Mouse (Mus musculus) megakaryocyte, adult 5-6 weeks (primary cell): ENCODE measurements around the gene Zbtb3. TPM values are rescaled to one million over a fixed set of nuclear protein-coding genes. Genes with fewer than 3 reads are reported as not detected.
A peak's percentile ranks its signal among the peaks of the same experiment; 100 is the strongest.

ENCODE experiments used
- ATAC-seq: 2 replicates; pipeline ENCODE4 v1.8.0; 2016; ENCODE audit warnings: mild to moderate bottlenecking, inconsistent platforms; ENCODE audit not compliant: poor library complexity, severe bottlenecking
- total RNA-seq, 2 experiments: library from RNA; stranded (forward) in 1 of 2; stranded (reverse) in 1 of 2; fragments of 153-499, 151-499 nt in 1 of 2; fragments of 221-1000, 200-1000 nt in 1 of 2; gene quantifications; 2 replicates each; pipeline versions ENCODE4 v1.2.3 to v1.2.4; 2015 to 2017

Zbtb3 gene
- total RNA-seq (2015) (0.62 and 2.3 TPM in 2 replicates), total RNA-seq (2017) (1.8 and 2.5 TPM in 2 replicates)

DNA sequence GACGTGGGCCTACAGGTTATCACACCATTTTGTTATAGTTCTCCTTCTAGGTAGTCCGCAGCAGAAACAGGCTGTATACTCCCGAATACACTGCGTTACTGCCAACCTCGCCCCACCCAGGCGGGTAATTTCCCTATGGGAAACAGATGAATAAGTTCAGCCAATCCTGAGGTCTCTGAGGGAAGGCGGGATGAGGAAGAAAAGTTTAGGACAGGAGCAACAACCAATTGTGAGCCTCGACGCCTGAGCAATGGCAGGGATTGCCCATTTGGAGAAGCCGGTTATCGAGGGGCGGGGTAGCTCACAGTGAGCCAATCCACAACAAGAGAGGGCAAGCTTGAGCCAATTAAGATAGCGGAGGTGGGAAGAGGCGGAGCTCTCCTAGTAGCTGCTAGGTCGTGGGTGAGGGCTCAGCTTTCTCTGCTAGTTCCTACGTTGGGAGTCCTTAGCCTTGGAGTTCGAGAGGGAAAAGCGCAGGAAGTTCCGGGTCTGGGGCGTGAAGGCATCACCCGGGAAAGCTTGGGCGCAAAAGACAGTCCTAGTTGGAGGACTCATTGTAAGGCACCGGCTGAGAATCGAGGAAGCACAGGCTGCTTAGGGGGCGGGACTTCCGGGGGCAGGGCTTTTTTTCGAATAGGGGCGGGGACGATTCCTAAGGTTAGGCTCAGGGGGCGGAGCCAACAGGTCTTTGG lies at the start of gene Zbtb3:
Gene Zbtb3, plus strand, starts transcription at position 426 of the 692 bp plus-strand sequence.
- peak; percentile 90 for ATAC-seq

DNA sequence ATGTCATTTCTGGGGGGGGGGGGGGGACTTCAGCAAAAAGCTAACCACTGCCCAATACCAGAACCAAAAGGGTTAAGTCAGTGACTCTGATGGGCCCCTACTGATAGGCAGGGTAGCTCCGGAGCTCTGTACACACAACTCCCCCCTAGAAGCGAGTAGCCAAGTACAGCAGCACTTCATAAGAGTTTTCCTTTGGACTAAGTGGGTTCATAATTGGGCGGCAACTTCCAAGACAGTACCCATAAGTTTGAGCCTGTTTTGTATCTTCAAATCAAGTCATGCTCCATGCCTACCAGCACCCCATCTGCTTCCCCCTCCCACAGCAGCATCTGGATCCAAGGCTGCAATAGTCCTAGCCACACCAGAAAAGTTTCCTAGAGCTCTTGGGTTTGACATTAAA lies 46.7 kb upstream of the Zbtb3 start:
- no peak for ATAC-seq

DNA sequence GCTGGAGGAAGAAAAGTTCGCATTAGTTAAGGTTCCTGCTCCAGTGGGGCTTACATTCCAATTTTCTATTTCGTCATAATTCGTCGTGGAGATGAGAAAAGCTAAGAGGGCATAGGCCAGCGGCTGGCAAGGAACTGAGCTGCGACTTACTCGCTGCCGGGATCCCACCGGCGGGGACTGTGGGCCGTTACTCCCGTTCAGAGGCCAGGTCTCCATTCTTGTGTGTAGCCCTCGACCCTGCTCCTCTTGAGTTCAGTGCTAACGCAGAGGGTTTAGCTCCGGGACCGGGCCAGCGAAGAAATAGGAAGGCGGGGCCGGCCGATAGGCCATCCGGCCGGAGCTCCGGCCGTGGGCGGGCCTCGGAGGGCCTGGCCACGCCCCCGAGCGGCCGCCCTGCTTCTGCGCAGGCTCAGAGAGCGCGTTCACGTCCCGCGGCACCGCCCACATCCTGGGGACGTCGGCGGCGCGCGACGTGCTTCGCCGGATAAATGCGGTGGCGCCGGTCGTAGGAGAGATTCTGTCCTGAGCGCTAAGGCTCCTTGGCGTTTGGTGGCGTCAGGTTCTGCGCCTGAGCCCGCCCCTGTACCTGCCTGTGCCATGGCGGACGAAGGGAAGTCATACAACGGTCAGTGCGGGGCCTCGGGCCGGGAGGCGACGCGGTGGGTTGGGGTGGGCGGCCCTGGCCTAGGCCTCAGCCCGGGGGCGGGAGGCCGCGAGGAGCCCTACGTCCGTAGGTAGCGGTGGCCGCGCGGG lies 45.5 kb upstream of the Zbtb3 start, which contains the start of gene Nxf1:
Gene Nxf1, plus strand, starts transcription at position 439 of the 753 bp plus-strand sequence.
- peak; percentile 96 for ATAC-seq

DNA sequence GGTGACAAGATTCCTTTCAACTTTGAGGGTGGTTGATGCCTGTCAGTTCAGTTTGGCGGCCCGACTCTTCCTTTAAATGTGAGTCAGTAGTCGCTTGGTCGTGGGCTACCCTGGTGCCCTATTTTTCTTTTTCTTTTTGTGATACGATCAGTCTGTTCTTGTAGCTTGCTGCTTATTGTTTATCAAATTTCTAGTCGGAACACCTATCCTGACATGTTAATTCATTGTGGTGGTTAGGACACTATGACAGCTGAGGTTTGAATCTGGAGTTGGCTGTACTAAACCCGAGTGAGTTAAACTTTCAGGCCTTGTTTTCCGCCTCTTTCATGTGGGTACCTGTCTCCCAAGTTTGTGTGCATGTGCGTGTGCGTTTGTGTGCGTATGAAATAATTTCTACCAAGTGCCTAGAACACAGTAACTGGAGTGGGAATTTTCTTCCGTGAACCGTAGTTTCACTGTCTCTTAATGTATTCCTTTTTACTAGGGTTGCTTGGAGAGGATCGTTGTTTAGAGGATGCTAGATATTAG lies 44.8 kb upstream of the Zbtb3 start:
- ATAC-seq = no peak

DNA sequence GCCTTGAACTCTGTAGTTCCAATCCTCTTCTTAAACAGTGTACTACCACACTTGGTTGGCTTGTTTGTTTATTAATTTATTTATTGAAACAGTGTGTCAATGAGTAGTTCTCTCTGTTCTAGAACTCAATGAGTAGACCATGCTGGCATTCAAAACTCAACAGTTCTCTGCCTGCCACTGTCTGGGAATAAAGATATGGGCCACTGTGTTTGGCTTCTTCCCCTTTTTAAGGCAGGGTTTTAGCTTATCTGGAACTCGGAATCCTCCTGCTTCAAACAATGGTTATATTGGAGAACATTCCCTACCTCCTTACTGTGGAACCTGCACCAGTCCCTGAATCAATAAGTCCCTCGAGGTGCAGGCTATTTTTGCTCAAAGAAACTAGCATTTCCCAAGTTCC lies 43.5 kb upstream of the Zbtb3 start:
- ATAC-seq = no peak

DNA sequence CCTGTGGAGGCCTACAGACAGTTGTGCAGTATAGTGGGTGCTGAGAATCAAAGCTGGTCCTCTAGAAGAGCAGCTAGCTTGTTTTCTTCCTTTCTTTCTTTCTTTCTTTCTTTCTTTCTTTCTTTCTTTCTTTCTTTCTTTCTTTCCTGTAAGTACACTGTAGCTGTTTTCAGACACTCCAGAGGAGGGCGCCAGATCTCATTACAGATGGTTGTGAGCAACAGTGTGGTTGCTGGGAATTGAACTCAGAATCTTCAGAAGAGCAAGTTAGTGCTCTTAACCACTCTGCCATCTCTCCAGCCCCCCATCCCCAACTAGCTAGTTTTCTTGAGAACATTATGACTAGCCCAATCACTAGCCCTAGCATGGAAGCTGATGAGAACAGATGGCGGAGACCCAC lies 41.6 kb upstream of the Zbtb3 start:
- no peak for ATAC-seq

GRCm38 (mm10) chr19:8763276-8763675 lies 39.1 kb upstream of the Zbtb3 start:
- ATAC-seq = peak; percentile 35; the same call in 1 of the 2 replicates

DNA sequence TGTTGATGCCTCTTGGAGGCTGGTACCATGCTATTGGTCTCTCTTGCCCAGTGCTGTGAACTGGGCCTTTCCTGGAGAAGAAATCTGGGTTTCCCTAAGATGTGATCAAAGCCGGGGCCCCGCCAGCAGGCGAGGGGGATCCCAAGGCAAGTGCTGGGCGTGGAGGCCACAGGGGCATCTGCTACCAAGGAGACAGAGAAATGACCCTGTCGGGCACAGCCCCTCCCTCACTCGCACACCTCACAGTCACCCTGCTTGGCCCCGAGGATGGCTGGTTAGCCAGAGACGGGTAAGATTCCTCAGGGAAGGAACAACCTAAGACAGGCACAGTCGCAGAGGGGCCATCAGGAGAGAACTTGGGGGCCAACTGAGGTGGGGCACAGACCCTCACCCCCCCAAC lies 36.8 kb upstream of the Zbtb3 start:
- no peak for ATAC-seq

- ATAC-seq = peak; percentile 76
These were observed 31.6 kb upstream of the Zbtb3 start, which contains the start of gene Tmem223 for GRCm38 (mm10) chr19:8770567-8771270. Gene Tmem223, plus strand, starts transcription at chr19:8770996.

DNA sequence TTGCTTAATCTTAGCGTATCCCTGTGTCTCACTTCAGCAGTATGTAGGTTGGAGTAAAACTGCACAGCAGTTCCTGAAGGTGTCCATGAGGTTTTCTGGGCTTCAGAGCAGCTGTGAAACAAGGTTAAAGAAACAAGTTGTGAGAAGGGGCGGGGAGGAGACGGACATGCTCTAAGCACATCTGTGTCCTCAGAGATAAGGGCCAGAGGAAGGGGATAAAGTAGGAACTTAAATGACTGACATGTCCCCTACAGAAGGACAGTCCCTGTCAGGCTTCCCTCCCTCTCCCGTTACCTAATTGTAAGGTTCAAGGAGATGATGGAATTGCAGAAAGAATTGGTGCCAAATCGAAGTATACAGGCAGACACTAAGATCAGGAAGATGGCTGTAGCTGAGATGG lies 29.4 kb upstream of the Zbtb3 start:
- no peak for ATAC-seq

GRCm38 (mm10) chr19:8773409-8773808 lies 28.9 kb upstream of the Zbtb3 start:
- ATAC-seq = no peak

GRCm38 (mm10) chr19:8774086-8774835 lies 28.1 kb upstream of the Zbtb3 start, which contains the start of gene Tmem179b:
Gene Tmem179b, minus strand, starts transcription at chr19:8774467.
- ATAC-seq = peak; percentile 92

- no peak for ATAC-seq
These were observed 27.4 kb upstream of the Zbtb3 start for GRCm38 (mm10) chr19:8774951-8775421.

- peak; percentile 99 for ATAC-seq
These were observed 16.2 kb upstream of the Zbtb3 start, which contains the start of gene Taf6l for GRCm38 (mm10) chr19:8786008-8786781. Gene Taf6l, minus strand, starts transcription at chr19:8786417.

GRCm38 (mm10) chr19:8788521-8788920 lies 13.8 kb upstream of the Zbtb3 start:
- no peak for ATAC-seq

- ATAC-seq = no peak
These were observed 13.2 kb upstream of the Zbtb3 start for GRCm38 (mm10) chr19:8789171-8789570.

DNA sequence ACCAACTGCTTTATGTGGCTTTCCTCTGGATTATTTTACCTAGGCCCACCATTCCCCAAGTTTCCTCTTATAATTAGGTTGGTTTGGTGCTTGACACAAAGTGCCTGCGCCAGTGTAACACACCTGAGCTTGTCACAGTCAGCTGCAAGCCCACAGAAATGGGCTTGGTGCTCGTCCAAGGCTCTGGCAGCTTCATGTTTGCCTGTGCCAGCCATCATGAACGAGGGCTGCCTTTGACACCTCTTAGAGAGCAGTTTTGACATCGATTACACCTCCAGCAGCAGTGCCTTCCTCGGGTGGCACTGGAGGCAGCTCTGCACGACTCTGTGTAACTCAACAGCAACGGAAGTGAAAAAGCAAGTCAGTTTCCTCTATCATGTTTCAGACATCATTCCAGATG lies 12.2 kb upstream of the Zbtb3 start:
- ATAC-seq = no peak

DNA sequence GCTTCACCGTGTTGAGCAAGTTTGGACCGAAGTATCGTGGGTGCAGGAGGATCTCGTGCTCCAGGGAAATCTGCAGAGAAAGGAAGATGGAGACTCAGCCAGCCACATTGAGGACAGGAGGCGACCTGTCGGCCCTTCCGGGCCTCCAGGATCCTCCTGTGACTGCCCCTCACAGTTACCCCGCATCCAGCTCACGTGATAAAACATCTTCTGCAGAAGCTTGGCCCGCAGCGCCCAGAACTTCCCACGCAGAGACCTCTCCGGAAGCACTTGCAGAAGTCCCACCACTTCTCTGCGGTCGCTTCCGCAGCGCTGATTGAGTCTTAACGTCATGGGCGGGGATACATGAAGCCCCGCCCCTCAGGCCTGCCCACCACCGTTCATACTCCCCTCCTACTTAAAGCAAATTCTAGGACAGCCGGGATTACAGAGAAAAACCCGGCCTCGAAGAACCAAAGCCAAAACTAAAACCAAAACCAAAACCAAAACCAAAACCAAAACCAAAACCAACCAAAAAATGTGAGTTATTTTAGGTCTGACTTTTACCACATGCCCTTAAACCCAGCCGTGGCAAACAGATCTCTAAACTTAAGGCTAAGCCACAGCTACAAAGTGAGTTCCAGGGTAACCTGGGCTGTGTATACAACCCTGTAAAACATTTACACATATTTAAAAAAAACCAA lies 4.0 kb upstream of the Zbtb3 start, which contains the start of gene Polr2g:
Gene Polr2g, minus strand, starts transcription at position 314 of the 683 bp plus-strand sequence.
- peak; percentile 77 for ATAC-seq

- ATAC-seq = no peak
These were observed 3.4 kb upstream of the Zbtb3 start for GRCm38 (mm10) chr19:8798947-8799315.
